Mouse (Mus musculus) megakaryocyte, embryonic 14.5 days (primary cell): ENCODE measurements around the gene Brwd1. TPM values are rescaled to one million over a fixed set of nuclear protein-coding genes. Genes with fewer than 3 reads are reported as not detected.
A peak's percentile ranks its signal among the peaks of the same experiment; 100 is the strongest.

ENCODE experiments used
- H3K27me3 ChIP-seq: replicated peaks from 2 replicates; pipeline ENCODE3; 2012; ENCODE audit warnings: inconsistent platforms
- H3K36me3 ChIP-seq: replicated peaks from 2 replicates; pipeline ENCODE3; 2012; ENCODE audit warnings: low read length, inconsistent platforms, mixed read lengths
- H3K4me1 ChIP-seq: 2 replicates; pipeline ENCODE4 v1.6.1; 2012; ENCODE audit warnings: inconsistent platforms
- H3K4me3 ChIP-seq: replicated peaks from 2 replicates; pipeline ENCODE3; 2012; ENCODE audit warnings: moderate library complexity, mild to moderate bottlenecking, inconsistent platforms
- H3K9me3 ChIP-seq: 2 replicates; pipeline ENCODE4 v1.6.1; 2012; ENCODE audit warnings: inconsistent platforms
- FLI1 ChIP-seq: IDR thresholded peaks from 2 replicates; pipeline ENCODE4 v1.6.1; 2012; ENCODE audit warnings: low read length, inconsistent platforms, mixed read lengths
- GATA1 ChIP-seq: IDR thresholded peaks from 3 replicates; pipeline ENCODE4 v1.6.1; 2012; ENCODE audit warnings: mixed read lengths, low read length, inconsistent platforms, borderline replicate concordance
- polyA plus RNA-seq: library from polyadenylated mRNA; stranded (reverse); fragments of >175 nt; gene quantifications from 2 replicates; pipeline ENCODE4 v1.2.3, GENCODE M21; 2012; ENCODE audit warnings: low replicate concordance; ENCODE audit not compliant: insufficient read depth

Gene Brwd1
- polyA plus RNA-seq, 1 experiment, result 1.5 TPM

DNA sequence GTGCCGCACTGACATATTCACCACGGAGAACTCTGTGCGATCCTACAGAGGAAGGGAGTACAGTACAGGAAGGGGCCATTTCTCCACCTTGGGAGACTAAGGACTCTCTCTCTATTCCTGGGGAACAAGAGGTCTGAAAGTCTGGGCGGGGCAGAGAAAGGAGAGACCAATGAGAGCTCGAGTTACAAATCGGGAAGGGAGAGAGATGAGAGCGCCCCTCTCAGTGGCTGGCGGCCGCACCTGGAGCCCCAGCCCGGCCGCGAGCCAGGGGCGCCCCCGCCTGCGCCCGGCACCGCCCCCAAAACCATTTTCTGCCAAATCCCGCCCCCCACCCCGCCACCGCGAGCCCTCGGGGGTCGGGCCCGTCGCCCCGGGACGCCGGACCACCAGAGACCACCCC, 995 bp downstream of the Brwd1 start:
- Histone ChIP-seq H3K36me3 (peaks cover 38% of the 10 kb centered on the region), H3K4me3 (peak overlapping the region; percentile 97), H3K4me1 (peaks cover 32% of the 10 kb centered on the region), H3K9me3 (no peaks in the 10 kb centered on the region), H3K27me3 (peaks cover 18% of the 10 kb centered on the region)
- no peak for TF ChIP-seq FLI1
- TF ChIP-seq GATA1, result no peak

DNA sequence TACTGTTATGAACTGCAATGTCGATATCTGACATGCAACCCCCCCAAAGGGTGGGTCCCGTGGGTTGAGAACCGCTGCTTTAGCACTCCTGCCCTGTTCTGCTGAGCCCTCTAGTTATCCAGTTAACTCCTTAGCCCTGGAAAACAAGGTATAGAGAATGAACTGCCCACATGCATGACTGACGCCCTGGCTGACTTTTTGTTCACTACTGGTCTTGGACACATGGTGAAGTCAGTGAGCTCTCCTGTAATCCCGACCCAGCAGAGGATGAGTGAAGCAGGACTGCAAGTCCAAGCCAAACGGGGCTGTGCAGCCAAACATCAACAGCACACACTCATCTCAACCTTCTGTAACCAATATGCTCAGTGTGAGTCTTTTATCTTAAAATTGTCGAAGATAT, 1.8 kb downstream of the Brwd1 start:
- Histone ChIP-seq H3K27me3 (peaks cover 15% of the 10 kb centered on the region), H3K4me1 (peaks cover 32% of the 10 kb centered on the region), H3K36me3 (peaks cover 46% of the 10 kb centered on the region), H3K9me3 (no peaks in the 10 kb centered on the region), H3K4me3 (no peak overlapping the region)
- no peak for TF ChIP-seq GATA1
- TF ChIP-seq FLI1, result no peak

DNA sequence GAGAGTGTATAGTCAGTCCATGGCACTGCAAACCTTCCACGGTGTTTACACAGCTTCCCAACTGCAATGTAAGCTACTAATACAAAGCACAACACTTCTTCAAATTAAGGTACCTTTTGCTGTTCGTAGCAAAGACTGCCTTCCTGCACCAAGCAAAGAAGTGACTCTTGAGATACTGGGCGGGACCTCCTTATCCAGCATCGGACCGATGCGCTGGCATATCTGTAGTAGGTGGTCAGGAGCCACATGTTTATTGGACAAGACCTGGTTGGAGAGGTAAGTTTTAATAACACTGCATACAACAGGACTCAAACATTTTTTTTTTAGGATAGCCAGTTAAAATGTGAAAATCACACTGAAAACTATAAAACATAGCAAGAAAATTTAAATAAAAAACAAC, 14.0 kb downstream of the Brwd1 start:
- Histone ChIP-seq H3K36me3 (peaks cover 76% of the 10 kb centered on the region), H3K4me3 (no peak overlapping the region), H3K27me3 (no peaks in the 10 kb centered on the region), H3K9me3 (no peaks in the 10 kb centered on the region), H3K4me1 (peaks cover 12% of the 10 kb centered on the region)
- TF ChIP-seq FLI1 (no peak), GATA1 (no peak)

DNA sequence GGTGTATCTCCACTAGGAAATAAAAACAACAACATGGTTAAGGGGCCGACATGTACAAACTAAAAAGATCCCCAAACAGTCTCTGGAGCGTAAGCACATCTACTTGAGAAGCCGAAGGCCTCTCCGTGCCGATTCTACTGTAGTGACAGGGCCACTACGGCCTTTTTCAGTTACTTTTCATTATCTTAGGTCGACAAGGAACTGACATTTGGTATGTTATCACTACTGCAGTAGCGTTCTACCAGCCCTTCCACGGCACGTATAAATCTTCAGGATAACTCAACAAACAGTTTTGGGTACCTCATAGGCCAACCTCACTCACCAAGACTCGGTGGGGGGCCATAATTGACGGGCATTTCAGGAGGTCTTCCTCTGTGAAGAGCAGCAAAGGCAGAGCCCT, 16.2 kb downstream of the Brwd1 start:
- H3K36me3 ChIP-seq, result peaks cover 85% of the 10 kb centered on the region
- TF ChIP-seq FLI1, result no peak
- no peak for TF ChIP-seq GATA1
- H3K9me3 ChIP-seq, result no peaks in the 10 kb centered on the region
- H3K4me1 ChIP-seq, result peaks cover 12% of the 10 kb centered on the region
- no peak overlapping the region for H3K4me3 ChIP-seq
- no peaks in the 10 kb centered on the region for H3K27me3 ChIP-seq

DNA sequence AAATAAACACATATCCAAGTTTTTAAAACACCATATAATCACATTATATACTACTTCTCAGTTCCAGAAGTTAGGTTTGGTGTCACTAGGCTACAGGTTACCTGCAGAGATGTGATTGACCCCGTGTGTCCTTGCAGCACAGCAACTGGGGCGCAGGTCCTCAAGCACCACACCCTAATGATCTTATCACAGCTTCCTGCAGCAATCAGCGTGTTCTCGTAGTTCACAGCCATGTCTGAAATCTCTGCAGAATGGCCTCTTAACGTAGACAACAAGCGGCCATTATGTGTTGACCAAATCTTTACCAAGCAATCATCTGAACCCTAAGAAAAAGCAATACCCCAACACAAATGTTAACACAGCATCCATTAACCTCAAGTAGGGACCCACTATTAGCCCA, 17.7 kb downstream of the Brwd1 start:
- peaks cover 90% of the 10 kb centered on the region for H3K36me3 ChIP-seq
- H3K4me3 ChIP-seq, result no peak overlapping the region
- peaks cover 12% of the 10 kb centered on the region for H3K4me1 ChIP-seq
- TF ChIP-seq FLI1 (no peak), GATA1 (no peak)
- no peaks in the 10 kb centered on the region for H3K9me3 ChIP-seq
- H3K27me3 ChIP-seq, result no peaks in the 10 kb centered on the region

DNA sequence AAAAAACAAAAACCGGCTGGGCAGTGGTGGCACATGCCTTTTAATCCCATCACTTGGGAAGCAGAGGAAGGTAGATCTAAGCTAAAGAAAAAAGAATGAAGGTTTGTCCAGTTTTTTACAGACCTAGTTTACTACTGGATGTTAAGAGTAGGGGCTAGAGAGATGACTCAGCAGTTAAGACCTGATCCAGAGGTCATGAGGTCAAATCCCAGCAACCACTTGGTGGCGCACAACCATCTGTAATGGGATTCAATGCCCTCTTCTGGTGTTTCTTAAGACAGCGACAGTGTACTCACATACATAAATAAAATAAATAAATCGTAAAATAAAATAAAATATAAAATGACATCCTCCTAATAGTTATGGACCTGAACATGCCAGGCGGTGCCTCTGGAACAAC, 38.2 kb downstream of the Brwd1 start:
- no peak overlapping the region for H3K4me3 ChIP-seq
- H3K36me3 ChIP-seq, result peaks cover 94% of the 10 kb centered on the region
- no peaks in the 10 kb centered on the region for H3K27me3 ChIP-seq
- TF ChIP-seq FLI1, result no peak
- no peak for TF ChIP-seq GATA1
- no peaks in the 10 kb centered on the region; the same call in 1 of the 2 replicates for H3K4me1 ChIP-seq
- H3K9me3 ChIP-seq, result no peaks in the 10 kb centered on the region

DNA sequence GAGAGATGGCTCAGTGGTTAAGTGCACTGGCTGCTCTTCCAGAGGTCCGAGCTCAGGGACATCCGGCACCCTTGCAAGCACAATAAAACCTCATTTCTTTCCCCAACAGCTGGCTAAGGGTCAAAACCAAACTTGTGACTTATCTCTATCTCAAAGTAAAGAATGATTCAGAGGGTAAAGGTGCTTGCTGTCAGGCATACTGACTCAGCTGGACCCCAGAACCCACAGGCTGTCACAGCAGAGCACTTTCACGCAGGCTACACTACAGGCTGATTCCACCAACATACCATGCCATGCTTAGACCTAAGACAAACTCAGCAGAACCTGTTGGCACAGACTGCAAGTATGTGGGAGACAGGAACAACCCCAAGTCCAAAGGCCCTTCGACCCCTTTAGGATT, 41.6 kb downstream of the Brwd1 start:
- H3K4me3 ChIP-seq, result no peak overlapping the region
- no peaks in the 10 kb centered on the region for H3K9me3 ChIP-seq
- no peaks in the 10 kb centered on the region; the same call in 1 of the 2 replicates for H3K4me1 ChIP-seq
- H3K36me3 ChIP-seq, result peaks cover 94% of the 10 kb centered on the region
- no peak for TF ChIP-seq GATA1
- no peak for TF ChIP-seq FLI1
- no peaks in the 10 kb centered on the region for H3K27me3 ChIP-seq

DNA sequence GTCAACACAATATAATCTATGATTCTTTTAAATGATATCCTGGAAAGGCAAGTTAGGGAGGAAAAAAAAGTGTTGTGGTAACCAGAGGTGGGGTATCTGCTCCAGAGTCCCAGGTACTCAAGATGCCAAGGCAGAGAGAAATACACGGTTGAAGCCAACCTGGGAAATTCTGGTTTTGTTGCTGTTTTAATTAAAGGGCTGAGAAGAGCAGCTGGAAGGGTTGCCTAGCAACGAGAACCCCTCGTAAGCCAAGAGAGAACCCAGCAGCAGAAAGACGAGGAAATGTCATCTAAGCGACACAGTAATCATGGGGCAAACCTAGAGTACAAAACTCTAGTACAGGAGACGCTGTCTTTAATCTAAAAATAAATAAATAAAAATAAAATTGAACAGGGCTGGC, 42.8 kb downstream of the Brwd1 start:
- H3K36me3 ChIP-seq, result peaks cover 95% of the 10 kb centered on the region
- no peaks in the 10 kb centered on the region for H3K27me3 ChIP-seq
- no peaks in the 10 kb centered on the region for H3K9me3 ChIP-seq
- H3K4me1 ChIP-seq, result no peaks in the 10 kb centered on the region; the same call in 1 of the 2 replicates
- TF ChIP-seq GATA1, result no peak
- no peak for TF ChIP-seq FLI1
- H3K4me3 ChIP-seq, result no peak overlapping the region

DNA sequence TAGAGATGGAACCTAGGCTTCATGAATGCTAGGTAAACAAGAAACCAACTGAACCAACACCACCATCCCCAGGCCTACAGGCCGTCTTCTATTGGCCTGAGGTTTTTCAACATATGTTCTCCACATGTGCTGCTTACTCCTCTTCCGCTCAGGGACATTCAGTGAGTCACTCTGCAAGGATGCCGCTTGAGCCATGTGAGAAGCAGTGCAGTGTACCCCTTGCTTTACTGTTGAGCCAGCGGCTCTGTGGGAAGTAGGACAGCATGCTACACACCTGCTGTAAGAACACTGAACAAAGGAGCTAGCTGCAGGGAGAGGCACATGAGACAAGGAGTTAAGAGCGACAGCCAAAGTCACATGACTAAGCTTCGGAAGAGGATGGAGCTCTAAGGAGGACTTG, 47.9 kb downstream of the Brwd1 start:
- H3K4me1 ChIP-seq, result peaks cover 17% of the 10 kb centered on the region
- TF ChIP-seq GATA1 (no peak), FLI1 (no peak)
- H3K36me3 ChIP-seq, result peaks cover 95% of the 10 kb centered on the region

DNA sequence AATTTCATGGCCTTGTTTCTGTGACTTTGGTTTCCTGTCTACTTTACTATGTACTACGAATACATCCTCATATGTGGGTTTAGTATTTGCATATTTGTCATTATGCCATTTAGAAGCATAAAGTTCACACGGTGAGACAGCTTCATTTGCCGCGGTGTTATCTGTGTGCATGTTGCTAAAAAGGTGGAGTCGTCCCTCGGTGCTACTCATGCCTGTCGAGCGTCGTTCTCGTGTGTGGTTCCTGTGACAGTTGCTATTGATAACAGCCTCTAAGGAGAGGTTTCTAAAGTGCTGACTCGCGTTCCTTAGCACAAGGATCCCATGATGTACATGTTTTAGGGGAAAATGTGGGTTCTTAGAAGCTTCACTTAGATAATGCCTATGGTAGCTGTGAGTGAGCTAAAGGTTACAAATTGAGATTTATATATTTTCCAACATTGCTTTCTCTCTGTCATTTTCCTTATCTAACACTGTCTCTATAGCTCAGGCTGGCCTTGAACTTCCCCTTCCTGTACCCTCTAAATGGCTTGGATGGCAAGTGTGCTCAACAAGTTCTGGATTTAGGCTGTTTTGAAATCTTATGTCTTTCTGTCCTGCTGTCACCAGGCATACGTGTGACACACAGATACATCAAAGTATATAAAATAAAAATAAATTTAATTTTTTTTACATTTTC, 49.8 kb downstream of the Brwd1 start:
- no peaks in the 10 kb centered on the region for H3K9me3 ChIP-seq

More for the DNA sequence above, 47.9 kb downstream of the Brwd1 start:
- Histone ChIP-seq H3K9me3 (no peaks in the 10 kb centered on the region), H3K27me3 (no peaks in the 10 kb centered on the region), H3K4me3 (no peak overlapping the region)

DNA sequence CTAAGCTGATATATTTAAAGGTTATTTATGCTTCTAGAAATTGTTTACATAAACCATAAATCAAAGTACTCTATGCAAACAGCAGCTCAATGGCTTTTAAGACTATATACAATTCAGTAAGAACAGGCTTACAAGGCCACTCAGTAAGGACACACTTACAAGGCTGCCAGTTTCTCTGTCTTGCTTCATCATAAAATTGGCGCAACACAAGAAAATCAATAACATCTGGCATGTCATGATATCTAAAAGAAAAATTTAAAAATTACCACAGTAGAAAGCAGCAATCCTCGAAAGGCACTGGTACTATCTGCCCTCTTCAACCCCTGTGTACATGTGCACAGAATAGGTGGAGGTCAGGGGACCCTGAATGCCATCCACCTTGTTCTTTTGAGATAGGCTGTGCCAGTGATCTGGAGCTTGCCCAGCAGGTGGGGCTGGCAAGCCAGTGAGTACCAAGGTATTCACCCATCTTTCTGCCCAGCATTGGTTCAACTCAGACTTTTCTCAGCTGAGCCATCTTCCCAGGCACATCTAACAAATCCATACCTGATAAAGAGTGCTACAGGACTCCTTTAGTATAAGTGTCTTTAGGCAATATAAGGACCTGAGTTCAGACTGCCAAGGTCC, 51.7 kb downstream of the Brwd1 start:
- H3K4me3 ChIP-seq, result no peak overlapping the region
- H3K27me3 ChIP-seq, result no peaks in the 10 kb centered on the region
- H3K36me3 ChIP-seq, result peaks cover 94% of the 10 kb centered on the region
- no peaks in the 10 kb centered on the region for H3K9me3 ChIP-seq
- TF ChIP-seq GATA1, result no peak
- TF ChIP-seq FLI1, result no peak
- H3K4me1 ChIP-seq, result peaks cover 20% of the 10 kb centered on the region

More for the DNA sequence above, 49.8 kb downstream of the Brwd1 start:
- TF ChIP-seq FLI1 (no peak), GATA1 (no peak)
- Histone ChIP-seq H3K27me3 (no peaks in the 10 kb centered on the region), H3K4me1 (peaks cover 17% of the 10 kb centered on the region), H3K36me3 (peaks cover 94% of the 10 kb centered on the region), H3K4me3 (peak overlapping the region; percentile 4)
